Mouse (Mus musculus): ENCODE results near the gene Cyp11a1. TPM values are rescaled to one million over a fixed set of nuclear protein-coding genes. Genes with fewer than 3 reads are reported as not detected.

Cyp11a1 gene
- polyA plus RNA-seq (2014; fragmentation: Nextera tagmentation; extraction: Ambion mirVana), result 0.13 and 0.69 TPM in 2 replicates

GRCm38 (mm10) chr9:58005753-58006461, at the start of gene Cyp11a1:
TSS of gene Cyp11a1 (plus strand) at chr9:58006411.
- no peak within 1 kb of the TSS for H3K4me2 ChIP-seq
- 81% methylated on average over 16 of the region's 16 CpGs for WGBS
- no peak for ATAC-seq (ENCODE audit: insufficient read depth)
- H3K27ac ChIP-seq (ENCODE audit: low read depth), result no peak within 1 kb of the TSS
- H3K36me3 ChIP-seq (ENCODE audit: insufficient read depth), result no peaks in the 10 kb centered on the region
- no peak within 1 kb of the TSS for H3K9ac ChIP-seq
- 0 out of 2 replicates have a peak, but pooled peaks cover 2% of the 10 kb centered on the region for H3K4me1 ChIP-seq (ENCODE audit: insufficient read depth)
- no peaks in the 10 kb centered on the region for H3K9me3 ChIP-seq (ENCODE audit: low read depth, low read length)
- no peak for TF ChIP-seq CTCF (IDR thresholded peaks at IDR 0.05; ENCODE audit: low read depth)
- no peak within 1 kb of the TSS for H3K4me3 ChIP-seq (ENCODE audit: low read depth, low read length)
- DNase-seq, result no peak
- no peaks in the 10 kb centered on the region for H3K27me3 ChIP-seq (ENCODE audit: insufficient read depth, low read length)

DNA sequence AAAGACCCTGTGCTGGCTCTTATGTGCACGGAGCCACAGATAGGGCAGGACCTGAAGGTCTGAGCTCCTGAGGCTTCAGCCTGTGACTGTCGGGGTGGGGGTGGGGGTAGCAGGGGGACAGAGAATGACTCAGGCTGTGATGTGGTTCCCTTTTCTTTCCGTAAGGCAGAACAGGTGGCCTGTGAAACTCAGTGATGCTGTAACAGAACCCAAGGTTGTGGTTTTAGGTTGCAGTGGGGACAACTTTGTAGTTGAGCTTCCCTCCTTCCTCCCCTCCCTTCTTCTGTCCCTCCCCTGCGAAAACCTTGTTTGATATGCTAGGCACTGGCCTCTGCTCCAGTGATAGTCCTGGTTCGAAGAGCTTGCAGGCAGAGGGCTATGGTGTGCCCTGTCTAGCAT, 49.4 kb upstream of the Cyp11a1 start:
- H3K4me2 ChIP-seq, result no peak overlapping the region
- H3K36me3 ChIP-seq (ENCODE audit: insufficient read depth), result no peaks in the 10 kb centered on the region
- no peak overlapping the region for H3K4me3 ChIP-seq (ENCODE audit: low read depth, low read length)
- H3K9me3 ChIP-seq (ENCODE audit: low read depth, low read length), result no peaks in the 10 kb centered on the region
- H3K9ac ChIP-seq, result no peak overlapping the region
- WGBS, result 67% methylated on average over 5 of the region's 5 CpGs
- no peaks in the 10 kb centered on the region for H3K4me1 ChIP-seq (ENCODE audit: insufficient read depth)
- no peak for TF ChIP-seq CTCF (IDR thresholded peaks at IDR 0.05; ENCODE audit: low read depth)
- DNase-seq, result no peak
- ATAC-seq (ENCODE audit: insufficient read depth), result no peak
- no peaks in the 10 kb centered on the region for H3K27me3 ChIP-seq (ENCODE audit: insufficient read depth, low read length)
- no peak overlapping the region for H3K27ac ChIP-seq (ENCODE audit: low read depth)

DNA sequence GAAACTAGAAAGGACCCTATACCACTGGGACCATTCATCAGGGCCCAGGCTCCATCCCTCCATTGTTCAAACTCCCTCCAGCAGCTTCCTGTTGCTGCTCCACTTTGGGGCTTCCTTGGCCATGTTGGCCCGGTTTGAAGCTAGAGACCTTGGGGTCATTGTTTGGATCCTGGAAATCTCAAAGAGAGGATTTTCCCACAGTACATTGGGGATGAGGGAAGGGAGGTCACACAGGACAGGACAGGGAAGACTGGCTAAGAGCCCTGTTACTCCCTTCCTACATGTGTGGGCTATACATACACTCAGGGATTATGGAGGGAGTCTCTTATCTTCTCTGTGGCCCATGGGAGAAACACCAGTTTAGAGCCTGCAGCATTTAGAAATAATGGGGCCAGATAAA, 47.6 kb upstream of the Cyp11a1 start:
- DNase-seq (no peak), ATAC-seq (ENCODE audit: insufficient read depth) (no peak)
- Histone ChIP-seq H3K9me3 (ENCODE audit: low read depth, low read length) (no peaks in the 10 kb centered on the region), H3K36me3 (ENCODE audit: insufficient read depth) (no peaks in the 10 kb centered on the region), H3K27ac (ENCODE audit: low read depth) (no peak overlapping the region), H3K27me3 (ENCODE audit: insufficient read depth, low read length) (no peaks in the 10 kb centered on the region), H3K4me2 (no peak overlapping the region), H3K4me3 (ENCODE audit: low read depth, low read length) (no peak overlapping the region), H3K9ac (no peak overlapping the region), H3K4me1 (ENCODE audit: insufficient read depth) (no peaks in the 10 kb centered on the region)
- WGBS, result 59% methylated on average over 1 of the region's 1 CpGs
- no peak for TF ChIP-seq CTCF (IDR thresholded peaks at IDR 0.05; ENCODE audit: low read depth)

DNA sequence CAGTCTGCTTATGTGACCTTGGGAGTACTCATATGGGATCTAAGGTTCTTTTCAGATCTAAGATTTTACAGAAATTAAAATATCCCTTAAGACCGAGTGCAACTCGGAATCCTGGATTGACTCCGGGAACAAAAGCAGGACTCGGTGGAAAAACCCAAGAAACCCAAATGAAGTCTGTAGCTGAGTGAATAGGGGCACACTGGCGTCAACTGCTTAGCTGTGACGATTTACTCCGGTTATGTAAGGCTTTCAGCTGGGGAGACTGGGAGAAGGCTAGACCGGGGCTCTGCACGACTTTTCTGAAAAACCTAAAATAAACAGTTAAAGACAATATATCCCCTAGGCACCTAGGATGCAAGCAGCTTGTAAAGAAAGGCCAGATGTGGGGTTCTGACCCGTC, 46.8 kb upstream of the Cyp11a1 start:
- WGBS, result 44% methylated on average over 10 of the region's 10 CpGs

GRCm38 (mm10) chr9:57959886-57960866, 46.0 kb upstream of the Cyp11a1 start:
- Histone ChIP-seq H3K9ac (no peak overlapping the region), H3K36me3 (ENCODE audit: insufficient read depth) (no peaks in the 10 kb centered on the region), H3K4me1 (ENCODE audit: insufficient read depth) (no peaks in the 10 kb centered on the region), H3K9me3 (ENCODE audit: low read depth, low read length) (no peaks in the 10 kb centered on the region), H3K27ac (ENCODE audit: low read depth) (no peak overlapping the region), H3K4me3 (ENCODE audit: low read depth, low read length) (no peak overlapping the region), H3K4me2 (no peak overlapping the region), H3K27me3 (ENCODE audit: insufficient read depth, low read length) (no peaks in the 10 kb centered on the region)
- ATAC-seq (ENCODE audit: insufficient read depth) (no peak), DNase-seq (no peak)
- 74% methylated on average over 17 of the region's 17 CpGs for WGBS
- no peak for TF ChIP-seq CTCF (IDR thresholded peaks at IDR 0.05; ENCODE audit: low read depth)

More for the DNA sequence above, 46.8 kb upstream of the Cyp11a1 start:
- Histone ChIP-seq H3K27me3 (ENCODE audit: insufficient read depth, low read length) (no peaks in the 10 kb centered on the region), H3K27ac (ENCODE audit: low read depth) (no peak overlapping the region), H3K4me2 (no peak overlapping the region), H3K9me3 (ENCODE audit: low read depth, low read length) (no peaks in the 10 kb centered on the region), H3K9ac (no peak overlapping the region), H3K36me3 (ENCODE audit: insufficient read depth) (no peaks in the 10 kb centered on the region), H3K4me1 (ENCODE audit: insufficient read depth) (no peaks in the 10 kb centered on the region), H3K4me3 (ENCODE audit: low read depth, low read length) (no peak overlapping the region)
- no peak for TF ChIP-seq CTCF (IDR thresholded peaks at IDR 0.05; ENCODE audit: low read depth)
- DNase-seq (no peak), ATAC-seq (ENCODE audit: insufficient read depth) (no peak)

DNA sequence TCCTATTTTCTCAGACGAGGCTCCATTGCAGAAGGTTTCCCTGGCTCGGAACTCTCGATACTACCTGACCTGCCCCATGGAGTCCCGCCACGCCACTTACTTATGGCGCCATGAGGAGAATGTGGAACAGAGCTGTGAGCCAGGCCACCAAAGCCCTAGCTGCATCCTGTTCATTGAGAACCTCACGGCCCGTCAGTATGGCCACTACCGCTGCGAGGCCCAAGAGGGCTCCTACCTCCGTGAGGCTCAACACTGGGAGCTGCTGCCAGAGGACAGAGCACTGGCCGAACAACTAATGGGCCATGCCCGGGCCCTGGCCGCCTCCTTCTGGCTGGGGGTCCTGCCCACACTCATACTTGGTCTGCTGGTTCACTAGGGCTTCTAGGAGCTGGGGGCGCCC, 45.0 kb upstream of the Cyp11a1 start:
- Histone ChIP-seq H3K9ac (no peak overlapping the region), H3K9me3 (ENCODE audit: low read depth, low read length) (no peaks in the 10 kb centered on the region), H3K4me3 (ENCODE audit: low read depth, low read length) (no peak overlapping the region), H3K4me2 (no peak overlapping the region), H3K27ac (ENCODE audit: low read depth) (no peak overlapping the region), H3K36me3 (ENCODE audit: insufficient read depth) (no peaks in the 10 kb centered on the region), H3K4me1 (ENCODE audit: insufficient read depth) (no peaks in the 10 kb centered on the region), H3K27me3 (ENCODE audit: insufficient read depth, low read length) (no peaks in the 10 kb centered on the region)
- no peak for TF ChIP-seq CTCF (IDR thresholded peaks at IDR 0.05; ENCODE audit: low read depth)
- DNase-seq (no peak), ATAC-seq (ENCODE audit: insufficient read depth) (no peak)
- 92% methylated on average over 15 of the region's 15 CpGs for WGBS
